Mouse (Mus musculus): ENCODE measurements at regions not wholly inside any gene's neighbourhood (a gene's known extent, or its start where the extent isn't known, plus 50 kb on each side); places are given as distances from the start of the nearest gene placed in this dataset.

GRCm38 (mm10) chr3:17787443-17788333 lies 160.5 kb upstream of the Cypt12 start:
- H3K27ac ChIP-seq (ENCODE audit: low read depth, low read length): no peak overlapping the region
- WGBS (ENCODE audit: insufficient replicate concordance): 6% methylated on average over 18 of the region's 18 CpGs
- H3K4me2 ChIP-seq: peak overlapping the region; percentile 94
- no peak for ATAC-seq (replicated peaks; ENCODE audit: insufficient number of reproducible peaks, low FRiP score, low TSS enrichment)
- peak overlapping the region; percentile 53; the same call in 1 of the 2 replicates for H3K4me3 ChIP-seq (ENCODE audit: low read depth, low read length)
- H3K9me3 ChIP-seq (replicated peaks; ENCODE audit: control insufficient read depth, low read length): no peaks in the 10 kb centered on the region
- H3K36me3 ChIP-seq (ENCODE audit: control insufficient read depth, insufficient read depth, low read length): no peaks in the 10 kb centered on the region
- H3K9ac ChIP-seq (ENCODE audit: low read depth, low read length): no peak overlapping the region
- H3K27me3 ChIP-seq (ENCODE audit: control insufficient read depth, insufficient read depth, low read length): peaks cover 68% of the 10 kb centered on the region
- peaks cover 9% of the 10 kb centered on the region; the same call in 1 of the 2 replicates for H3K4me1 ChIP-seq (ENCODE audit: control insufficient read depth, insufficient read depth, low read length)

GRCm38 (mm10) chr3:17788334-17788720 lies 159.9 kb upstream of the Cypt12 start:
- H3K4me3 ChIP-seq (ENCODE audit: low read depth, low read length): no peak overlapping the region
- no peaks in the 10 kb centered on the region for H3K9me3 ChIP-seq (replicated peaks; ENCODE audit: control insufficient read depth, low read length)
- H3K4me1 ChIP-seq (ENCODE audit: control insufficient read depth, insufficient read depth, low read length): peaks cover 9% of the 10 kb centered on the region; the same call in 1 of the 2 replicates
- 29% methylated on average over 4 of the region's 4 CpGs for WGBS (ENCODE audit: insufficient replicate concordance)
- H3K4me2 ChIP-seq: no peak overlapping the region
- H3K9ac ChIP-seq (ENCODE audit: low read depth, low read length): no peak overlapping the region
- no peak overlapping the region for H3K27ac ChIP-seq (ENCODE audit: low read depth, low read length)
- ATAC-seq (replicated peaks; ENCODE audit: insufficient number of reproducible peaks, low FRiP score, low TSS enrichment): no peak
- H3K36me3 ChIP-seq (ENCODE audit: control insufficient read depth, insufficient read depth, low read length): no peaks in the 10 kb centered on the region
- H3K27me3 ChIP-seq (ENCODE audit: control insufficient read depth, insufficient read depth, low read length): peaks cover 72% of the 10 kb centered on the region

GRCm38 (mm10) chr3:17788778-17789299 lies 159.4 kb upstream of the Cypt12 start:
- Histone ChIP-seq H3K36me3 (ENCODE audit: control insufficient read depth, insufficient read depth, low read length) (no peaks in the 10 kb centered on the region), H3K4me3 (ENCODE audit: low read depth, low read length) (no peak overlapping the region), H3K9ac (ENCODE audit: low read depth, low read length) (no peak overlapping the region), H3K9me3 (replicated peaks; ENCODE audit: control insufficient read depth, low read length) (no peaks in the 10 kb centered on the region), H3K4me2 (no peak overlapping the region), H3K27me3 (ENCODE audit: control insufficient read depth, insufficient read depth, low read length) (peaks cover 77% of the 10 kb centered on the region), H3K4me1 (ENCODE audit: control insufficient read depth, insufficient read depth, low read length) (peaks cover 12% of the 10 kb centered on the region; the same call in 1 of the 2 replicates), H3K27ac (ENCODE audit: low read depth, low read length) (no peak overlapping the region)
- no peak for ATAC-seq (replicated peaks; ENCODE audit: insufficient number of reproducible peaks, low FRiP score, low TSS enrichment)
- 21% methylated on average over 3 of the region's 3 CpGs for WGBS (ENCODE audit: insufficient replicate concordance)

GRCm38 (mm10) chr3:17789454-17790196 lies 158.6 kb upstream of the Cypt12 start:
- Histone ChIP-seq H3K4me2 (no peak overlapping the region), H3K4me3 (ENCODE audit: low read depth, low read length) (no peak overlapping the region), H3K27ac (ENCODE audit: low read depth, low read length) (no peak overlapping the region), H3K9ac (ENCODE audit: low read depth, low read length) (no peak overlapping the region), H3K36me3 (ENCODE audit: control insufficient read depth, insufficient read depth, low read length) (no peaks in the 10 kb centered on the region), H3K9me3 (replicated peaks; ENCODE audit: control insufficient read depth, low read length) (no peaks in the 10 kb centered on the region), H3K4me1 (ENCODE audit: control insufficient read depth, insufficient read depth, low read length) (peaks cover 17% of the 10 kb centered on the region; the same call in 1 of the 2 replicates), H3K27me3 (ENCODE audit: control insufficient read depth, insufficient read depth, low read length) (peaks cover 82% of the 10 kb centered on the region)
- no peak for ATAC-seq (replicated peaks; ENCODE audit: insufficient number of reproducible peaks, low FRiP score, low TSS enrichment)
- 4% methylated on average over 9 of the region's 9 CpGs for WGBS (ENCODE audit: insufficient replicate concordance)

GRCm38 (mm10) chr3:17790331-17790730 lies 157.9 kb upstream of the Cypt12 start:
- Histone ChIP-seq H3K4me1 (ENCODE audit: control insufficient read depth, insufficient read depth, low read length) (peaks cover 18% of the 10 kb centered on the region; the same call in 1 of the 2 replicates), H3K27ac (ENCODE audit: low read depth, low read length) (no peak overlapping the region), H3K9ac (ENCODE audit: low read depth, low read length) (no peak overlapping the region), H3K4me3 (ENCODE audit: low read depth, low read length) (no peak overlapping the region), H3K36me3 (ENCODE audit: control insufficient read depth, insufficient read depth, low read length) (no peaks in the 10 kb centered on the region), H3K9me3 (replicated peaks; ENCODE audit: control insufficient read depth, low read length) (no peaks in the 10 kb centered on the region), H3K4me2 (no peak overlapping the region), H3K27me3 (ENCODE audit: control insufficient read depth, insufficient read depth, low read length) (peaks cover 80% of the 10 kb centered on the region)
- no peak for ATAC-seq (replicated peaks; ENCODE audit: insufficient number of reproducible peaks, low FRiP score, low TSS enrichment)
- 2% methylated on average over 14 of the region's 14 CpGs for WGBS (ENCODE audit: insufficient replicate concordance)

- Histone ChIP-seq H3K4me1 (ENCODE audit: control insufficient read depth, insufficient read depth, low read length) (peaks cover 18% of the 10 kb centered on the region; the same call in 1 of the 2 replicates), H3K27ac (ENCODE audit: low read depth, low read length) (no peak overlapping the region), H3K36me3 (ENCODE audit: control insufficient read depth, insufficient read depth, low read length) (no peaks in the 10 kb centered on the region), H3K4me3 (ENCODE audit: low read depth, low read length) (no peak overlapping the region), H3K27me3 (ENCODE audit: control insufficient read depth, insufficient read depth, low read length) (peaks cover 78% of the 10 kb centered on the region), H3K9ac (ENCODE audit: low read depth, low read length) (no peak overlapping the region), H3K4me2 (no peak overlapping the region), H3K9me3 (replicated peaks; ENCODE audit: control insufficient read depth, low read length) (no peaks in the 10 kb centered on the region)
- 4% methylated on average over 12 of the region's 12 CpGs for WGBS (ENCODE audit: insufficient replicate concordance)
- no peak for ATAC-seq (replicated peaks; ENCODE audit: insufficient number of reproducible peaks, low FRiP score, low TSS enrichment)
These were observed 157.4 kb upstream of the Cypt12 start for GRCm38 (mm10) chr3:17790816-17791215.

- no peak overlapping the region for H3K4me2 ChIP-seq
- H3K9ac ChIP-seq (ENCODE audit: low read depth, low read length): no peak overlapping the region
- no peak for ATAC-seq (replicated peaks; ENCODE audit: insufficient number of reproducible peaks, low FRiP score, low TSS enrichment)
- no peaks in the 10 kb centered on the region for H3K36me3 ChIP-seq (ENCODE audit: control insufficient read depth, insufficient read depth, low read length)
- H3K4me1 ChIP-seq (ENCODE audit: control insufficient read depth, insufficient read depth, low read length): peaks cover 10% of the 10 kb centered on the region; the same call in 1 of the 2 replicates
- 21% methylated on average over 8 of the region's 8 CpGs for WGBS (ENCODE audit: insufficient replicate concordance)
- no peaks in the 10 kb centered on the region for H3K9me3 ChIP-seq (replicated peaks; ENCODE audit: control insufficient read depth, low read length)
- peaks cover 78% of the 10 kb centered on the region for H3K27me3 ChIP-seq (ENCODE audit: control insufficient read depth, insufficient read depth, low read length)
- H3K4me3 ChIP-seq (ENCODE audit: low read depth, low read length): no peak overlapping the region
- H3K27ac ChIP-seq (ENCODE audit: low read depth, low read length): no peak overlapping the region
These were observed 156.6 kb upstream of the Cypt12 start for GRCm38 (mm10) chr3:17791381-17792320.

All from heart, embryonic 11.5 days (tissue).